Mouse (Mus musculus) stomach, postnatal 0 days (tissue): Measurements from ENCODE around the gene Apbb2. TPM values are rescaled to one million over a fixed set of nuclear protein-coding genes. Genes with fewer than 3 reads are reported as not detected.

Source experiments
- ATAC-seq: fragments of 200-750 bp; cut with Nextera tagmentation; 2 replicates; pipeline ENCODE4 v1.8.0; 2017; ENCODE audit not compliant: low FRiP score, low TSS enrichment
- DNase-seq: peaks from one replicate; pipeline ENCODE4 v3.0.0-alpha.2; 2016; ENCODE audit warnings: low spot score
- H3K27ac ChIP-seq: fragments of 300-500 bp; sonication (generic); replicated peaks from 2 replicates; pipeline ENCODE4 v1.5.1; 2014; ENCODE audit warnings: mild to moderate bottlenecking, control low read depth
- H3K27me3 ChIP-seq: fragments of 300-500 bp; sonication (generic); 2 replicates; pipeline ENCODE4 v1.6.1; 2014; ENCODE audit warnings: low read length; ENCODE audit not compliant: control insufficient read depth, insufficient read depth
- H3K36me3 ChIP-seq: fragments of 300-500 bp; sonication (generic); 2 replicates; pipeline ENCODE4 v1.6.1; 2014; ENCODE audit warnings: low read length, mixed read lengths; ENCODE audit not compliant: control insufficient read depth, insufficient read depth
- H3K4me1 ChIP-seq: fragments of 300-500 bp; sonication (generic); replicated peaks from 2 replicates; pipeline ENCODE4 v1.6.1; 2014; ENCODE audit warnings: antibody characterized with exemption; ENCODE audit not compliant: control insufficient read depth, insufficient read depth
- H3K4me2 ChIP-seq: fragments of 300-500 bp; sonication (generic); replicated peaks from 2 replicates; pipeline ENCODE4 v1.6.1; 2014; ENCODE audit warnings: low read depth, mild to moderate bottlenecking, control low read depth, moderate library complexity
- H3K4me3 ChIP-seq: fragments of 300-500 bp; sonication (generic); 2 replicates; pipeline ENCODE4 v1.5.1; 2014; ENCODE audit warnings: low read depth, low read length, control low read depth
- H3K9ac ChIP-seq: fragments of 300-500 bp; sonication (generic); 2 replicates; pipeline ENCODE4 v1.6.1; 2014; ENCODE audit warnings: mild to moderate bottlenecking, low read length, control low read depth, mixed read lengths
- H3K9me3 ChIP-seq: fragments of 300-500 bp; sonication (generic); 2 replicates; pipeline ENCODE4 v1.6.1; 2016; ENCODE audit warnings: low read length; ENCODE audit not compliant: control insufficient read depth
- CTCF ChIP-seq: IDR thresholded peaks from 2 replicates; pipeline ENCODE4 v1.5.1; 2016; ENCODE audit warnings: antibody characterized with exemption, low read depth, mild to moderate bottlenecking, moderate library complexity
- EP300 ChIP-seq: optimal IDR thresholded peaks from 2 replicates; pipeline ENCODE3; 2016; ENCODE audit warnings: antibody characterized with exemption
- WGBS: fragments of 180-500 bp; shearing (Covaris S2); extraction: QIAGEN DNeasy Blood & Tissue Kit; methylation state at CpG from one replicate; pipeline ENCODE4 v1.1.7; 2014; 5-methylcytosine and 5-hydroxymethylcytosine counted together
- polyA plus RNA-seq: library from polyadenylated mRNA; unstranded; fragments of >200 nt; fragmentation: Nextera tagmentation; extraction: Ambion mirVana; gene quantifications from 2 replicates; pipeline ENCODE4 v1.2.1, GENCODE M21; 2015

Apbb2 gene
- polyA plus RNA-seq, 1 experiment from 2014 or later: 18.3 TPM

- Histone ChIP-seq H3K36me3 (no peaks in the 10 kb centered on the region), H3K4me1 (peaks cover 2% of the 10 kb centered on the region; the same call in 1 of the 2 replicates), H3K9me3 (no peaks in the 10 kb centered on the region), H3K27me3 (no peaks in the 10 kb centered on the region), H3K9ac (no peak overlapping the region), H3K4me3 (no peak overlapping the region), H3K4me2 (no peak overlapping the region), H3K27ac (no peak overlapping the region)
- ATAC-seq (no peak), DNase-seq (no peak)
- WGBS: 63% methylated on average over 4 of the region's 4 CpGs
- TF ChIP-seq CTCF (no peak), EP300 (no peak)
These were observed 35.6 kb downstream of the Apbb2 start for GRCm38 (mm10) chr5:66583019-66583406.

GRCm38 (mm10) chr5:66582281-66583018 lies 36.1 kb downstream of the Apbb2 start:
- H3K4me3 ChIP-seq: no peak overlapping the region
- H3K27me3 ChIP-seq: no peaks in the 10 kb centered on the region
- no peak for TF ChIP-seq EP300
- TF ChIP-seq CTCF: no peak
- H3K9ac ChIP-seq: no peak overlapping the region
- WGBS: 88% methylated on average over 17 of the region's 17 CpGs
- ATAC-seq (no peak), DNase-seq (no peak)
- H3K4me2 ChIP-seq: no peak overlapping the region
- no peak overlapping the region for H3K27ac ChIP-seq
- peaks cover 2% of the 10 kb centered on the region; the same call in 1 of the 2 replicates for H3K4me1 ChIP-seq
- H3K36me3 ChIP-seq: no peaks in the 10 kb centered on the region
- H3K9me3 ChIP-seq: no peaks in the 10 kb centered on the region

GRCm38 (mm10) chr5:66579066-66579465 lies 39.5 kb downstream of the Apbb2 start:
- ATAC-seq (no peak), DNase-seq (no peak)
- Histone ChIP-seq H3K4me2 (no peak overlapping the region), H3K4me1 (peaks cover 2% of the 10 kb centered on the region; the same call in 1 of the 2 replicates), H3K4me3 (no peak overlapping the region), H3K27me3 (no peaks in the 10 kb centered on the region), H3K36me3 (no peaks in the 10 kb centered on the region), H3K9me3 (no peaks in the 10 kb centered on the region), H3K9ac (no peak overlapping the region), H3K27ac (0 out of 2 replicates have a peak overlapping the region, but pooled peaks have one; percentile 18)
- 58% methylated on average over 4 of the region's 4 CpGs for WGBS
- TF ChIP-seq CTCF (no peak), EP300 (no peak)

DNA sequence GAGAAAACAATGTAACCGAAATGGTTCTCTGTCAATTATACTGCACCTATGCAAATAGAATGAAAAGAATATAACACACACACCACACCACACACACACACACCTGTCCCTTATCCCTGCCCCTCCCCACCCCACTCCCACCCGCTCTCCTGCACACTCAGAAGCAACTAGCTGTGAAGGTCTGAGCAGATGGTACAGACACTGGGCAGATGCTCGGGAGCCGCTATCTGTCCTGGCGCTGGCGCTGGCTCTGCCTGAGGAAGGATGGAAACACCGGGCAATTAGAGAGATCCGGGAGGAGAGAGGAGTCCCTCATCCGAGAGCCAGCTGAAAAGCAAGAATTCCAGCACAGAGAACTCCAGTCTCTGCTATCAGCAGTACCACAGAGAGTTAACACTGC lies 42.3 kb downstream of the Apbb2 start:
- no peak for DNase-seq
- Histone ChIP-seq H3K27me3 (no peaks in the 10 kb centered on the region), H3K4me3 (no peak overlapping the region), H3K36me3 (no peaks in the 10 kb centered on the region), H3K9me3 (no peaks in the 10 kb centered on the region), H3K9ac (no peak overlapping the region), H3K4me2 (no peak overlapping the region), H3K4me1 (peaks cover 2% of the 10 kb centered on the region; the same call in 1 of the 2 replicates), H3K27ac (no peak overlapping the region)
- no peak for ATAC-seq
- TF ChIP-seq EP300 (no peak), CTCF (no peak)
- 64% methylated on average over 9 of the region's 9 CpGs for WGBS

GRCm38 (mm10) chr5:66575148-66575547 lies 43.4 kb downstream of the Apbb2 start:
- Histone ChIP-seq H3K27ac (no peak overlapping the region), H3K9ac (no peak overlapping the region), H3K4me2 (no peak overlapping the region), H3K4me1 (peaks cover 2% of the 10 kb centered on the region; the same call in 1 of the 2 replicates), H3K4me3 (no peak overlapping the region), H3K9me3 (no peaks in the 10 kb centered on the region), H3K27me3 (no peaks in the 10 kb centered on the region), H3K36me3 (no peaks in the 10 kb centered on the region)
- ATAC-seq (no peak), DNase-seq (no peak)
- WGBS: 56% methylated on average over 13 of the region's 13 CpGs
- 0 out of 2 replicates have a peak, but pooled peaks have one; percentile 13 for TF ChIP-seq CTCF
- TF ChIP-seq EP300: no peak

- Histone ChIP-seq H3K4me3 (no peak overlapping the region), H3K36me3 (no peaks in the 10 kb centered on the region), H3K4me1 (no peaks in the 10 kb centered on the region), H3K27me3 (no peaks in the 10 kb centered on the region), H3K9me3 (no peaks in the 10 kb centered on the region), H3K4me2 (no peak overlapping the region), H3K27ac (no peak overlapping the region), H3K9ac (no peak overlapping the region)
- 54% methylated on average over 4 of the region's 4 CpGs for WGBS
- ATAC-seq: no peak
- no peak for DNase-seq
- TF ChIP-seq CTCF: no peak
- TF ChIP-seq EP300: no peak
These were observed 45.3 kb downstream of the Apbb2 start for GRCm38 (mm10) chr5:66573266-66573665.
